Mouse (Mus musculus): ENCODE data around the gene Skint2.

The Skint2 gene

DNA sequence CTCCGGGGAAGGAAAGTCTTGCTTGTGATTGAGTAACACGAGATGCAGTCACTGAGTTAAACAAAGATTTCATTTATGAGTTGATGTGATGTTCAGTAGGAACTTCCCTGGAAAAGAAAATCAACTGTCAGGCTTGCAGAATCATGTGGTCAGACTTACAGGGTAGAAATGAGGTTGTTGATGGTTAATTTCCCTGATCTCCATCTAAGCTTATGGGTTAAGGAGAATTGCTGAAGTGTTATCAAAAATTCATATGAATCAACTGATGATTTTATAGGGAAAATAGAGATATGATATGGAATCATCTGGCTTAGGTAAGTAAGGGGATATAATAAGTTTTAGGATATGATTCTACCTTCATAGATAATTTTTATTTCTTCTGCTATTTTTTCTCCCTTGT, at the start of gene Skint2:
Gene Skint2 (plus strand): TSS at position 301 of the 400 bp plus-strand sequence.
- no peak for DNase-seq

Data from right cerebral cortex, adult 18-20 months (tissue).